Mouse (Mus musculus) gastrocnemius, adult 2 months (tissue): ENCODE results near the gene Grm1. TPM values are rescaled to one million over a fixed set of nuclear protein-coding genes. Genes with fewer than 3 reads are reported as not detected.

ENCODE experiments used
- DNase-seq: peaks from one replicate; pipeline ENCODE4 v3.0.0; 2022
- H3K27ac ChIP-seq: fragments of 200-600 bp; 2 replicates; pipeline ENCODE4 v1.8.1; 2022; ENCODE audit warnings: mild to moderate bottlenecking
- H3K4me3 ChIP-seq: fragments of 200-600 bp; 2 replicates; pipeline ENCODE4 v1.8.1; 2022; ENCODE audit warnings: mild to moderate bottlenecking, moderate library complexity
- CTCF ChIP-seq: fragments of 200-600 bp; IDR thresholded peaks from 2 replicates; pipeline ENCODE4 v1.8.1; 2022; ENCODE audit warnings: antibody characterized with exemption, mild to moderate bottlenecking, moderate library complexity
- intact Hi-C: fragments of 180-260 bp; cut with DNase I; formaldehyde crosslinking; loops from one replicate; pipeline ENCODE4 v1.15.1; 2025
- total RNA-seq, 2 experiments: library from RNA; stranded (reverse); gene quantifications; 2 replicates each; pipeline ENCODE4 v1.2.3; 2021

Gene Grm1
- total RNA-seq, 2 experiments from 2014 or later = 0.15 to 0.17 TPM

DNA sequence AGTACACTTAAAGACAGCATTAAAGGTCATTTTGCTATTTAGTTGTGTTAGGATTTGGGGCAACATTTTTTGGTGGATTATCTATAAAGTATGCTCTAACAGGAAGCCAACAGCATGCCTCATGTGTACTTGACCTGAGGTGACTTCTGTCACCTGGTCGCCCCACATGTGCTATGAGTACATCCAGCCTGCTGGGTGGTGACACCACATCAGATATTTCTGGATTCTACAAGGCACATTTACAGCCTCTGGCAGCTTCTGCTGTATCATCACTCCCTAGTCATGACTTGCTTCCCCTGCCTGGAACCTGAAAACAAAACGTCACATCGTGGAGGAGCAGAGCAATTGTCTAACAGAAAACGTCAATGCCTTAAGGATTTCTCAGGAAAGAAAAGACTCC, 292.2 kb downstream of the Grm1 start:
- intact Hi-C loops = no loop called here
- Histone ChIP-seq H3K27ac (no peak overlapping the region), H3K4me3 (no peak overlapping the region)
- no peak for TF ChIP-seq CTCF
- no peak for DNase-seq

- Histone ChIP-seq H3K27ac (no peak overlapping the region), H3K4me3 (no peak overlapping the region)
- no peak for TF ChIP-seq CTCF
- intact Hi-C loops = no loop called here
- no peak for DNase-seq
Observed at GRCm38 (mm10) chr10:10787906-10788416, 294.2 kb downstream of the Grm1 start.

DNA sequence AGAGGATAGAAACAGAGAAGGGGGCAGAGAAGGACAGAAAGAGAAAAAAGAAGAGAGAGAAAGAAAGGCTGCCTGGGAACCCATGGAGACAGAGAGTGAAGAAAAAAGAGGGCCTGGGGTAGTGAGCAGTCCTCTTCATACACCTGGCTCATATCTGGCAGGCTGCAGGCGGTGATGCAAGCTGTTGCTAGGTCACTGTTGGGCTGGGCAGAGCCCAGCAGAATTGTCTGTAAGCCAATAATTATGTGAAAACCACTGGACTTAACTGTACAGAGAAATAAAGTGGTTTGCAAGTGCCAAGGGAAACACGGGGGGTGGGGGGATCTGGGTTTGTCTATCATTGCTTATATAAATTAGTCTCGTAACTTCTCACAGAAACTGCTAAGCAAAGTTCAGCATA, 297.0 kb downstream of the Grm1 start:
- no peak overlapping the region for H3K27ac ChIP-seq
- H3K4me3 ChIP-seq = no peak overlapping the region
- intact Hi-C loops = no loop called here
- no peak for DNase-seq
- TF ChIP-seq CTCF = no peak

GRCm38 (mm10) chr10:10774827-10775226, 307.3 kb downstream of the Grm1 start:
- DNase-seq = no peak
- Histone ChIP-seq H3K27ac (no peak overlapping the region), H3K4me3 (no peak overlapping the region)
- no peak for TF ChIP-seq CTCF
- intact Hi-C loops = no loop called here

GRCm38 (mm10) chr10:10763015-10763414, 319.1 kb downstream of the Grm1 start:
- no peak for TF ChIP-seq CTCF
- H3K27ac ChIP-seq = no peak overlapping the region
- no peak overlapping the region for H3K4me3 ChIP-seq
- intact Hi-C loops = no loop called here
- no peak for DNase-seq

DNA sequence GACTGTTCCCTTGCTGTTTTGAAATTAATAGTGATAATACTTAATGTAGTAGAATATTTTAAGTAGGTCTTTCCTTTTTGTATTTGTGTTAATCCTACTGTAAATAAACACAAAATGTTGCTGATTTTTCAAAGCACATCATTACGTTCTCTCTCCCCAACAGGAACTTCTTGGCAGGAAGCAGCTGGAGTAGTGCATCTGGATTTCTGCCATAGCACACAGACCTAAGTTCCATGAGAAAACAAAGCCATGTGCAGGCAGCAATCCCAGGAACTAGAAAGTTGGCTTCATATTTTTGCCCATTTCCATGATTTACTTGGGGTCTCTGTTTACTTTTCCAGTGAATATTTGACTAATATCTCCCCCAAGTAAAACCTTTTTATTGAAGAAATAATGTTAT, 320.9 kb downstream of the Grm1 start:
- peak; percentile 15 for DNase-seq
- intact Hi-C loops = no loop called here
- Histone ChIP-seq H3K4me3 (no peak overlapping the region), H3K27ac (no peak overlapping the region)
- TF ChIP-seq CTCF = no peak

GRCm38 (mm10) chr10:10760801-10761200, 321.4 kb downstream of the Grm1 start:
- Histone ChIP-seq H3K4me3 (no peak overlapping the region), H3K27ac (no peak overlapping the region)
- DNase-seq = no peak
- TF ChIP-seq CTCF = no peak
- intact Hi-C loops = no loop called here

DNA sequence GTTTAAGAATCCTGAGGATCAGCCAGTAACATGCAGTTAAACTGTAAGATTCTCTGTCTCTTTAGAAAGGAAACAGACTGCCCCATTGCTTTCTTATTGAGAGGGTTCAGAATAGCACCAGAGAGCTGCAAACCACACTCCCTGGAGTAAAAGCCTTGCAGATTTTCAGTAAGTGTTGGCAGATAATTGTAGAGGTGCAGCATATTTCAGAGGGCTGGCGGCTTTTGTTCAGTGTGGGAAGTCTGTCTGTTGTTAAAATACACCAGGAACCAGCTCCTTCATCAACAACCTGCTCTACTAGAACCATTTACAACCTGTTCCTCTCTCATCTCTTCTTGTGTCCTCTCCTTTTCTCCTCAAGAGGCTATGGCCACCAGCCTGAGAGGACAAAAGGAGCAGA, 331.1 kb downstream of the Grm1 start:
- DNase-seq = no peak
- Histone ChIP-seq H3K4me3 (no peak overlapping the region), H3K27ac (no peak overlapping the region)
- TF ChIP-seq CTCF = no peak
- intact Hi-C loops = no loop called here

DNA sequence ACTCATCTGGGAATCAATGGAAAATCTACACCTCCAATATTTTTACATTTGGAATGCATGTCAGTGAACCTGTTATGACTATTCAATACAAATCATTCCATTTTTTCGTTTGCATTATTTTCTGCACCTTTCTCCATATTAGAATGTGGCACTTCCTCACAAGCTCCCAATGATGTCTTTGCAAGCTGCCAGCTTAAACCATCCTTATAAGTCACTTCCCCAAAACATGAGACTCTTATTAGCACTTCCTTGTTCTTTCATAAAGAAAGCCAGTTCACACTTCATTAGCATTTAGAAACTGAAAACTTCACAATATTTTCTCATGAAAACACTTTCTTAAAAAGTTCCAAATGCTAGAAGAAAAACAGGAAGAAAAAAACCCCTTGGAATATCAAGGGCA, 338.1 kb downstream of the Grm1 start:
- Histone ChIP-seq H3K4me3 (no peak overlapping the region), H3K27ac (no peak overlapping the region)
- no peak for DNase-seq
- no peak for TF ChIP-seq CTCF
- intact Hi-C loops = no loop called here

DNA sequence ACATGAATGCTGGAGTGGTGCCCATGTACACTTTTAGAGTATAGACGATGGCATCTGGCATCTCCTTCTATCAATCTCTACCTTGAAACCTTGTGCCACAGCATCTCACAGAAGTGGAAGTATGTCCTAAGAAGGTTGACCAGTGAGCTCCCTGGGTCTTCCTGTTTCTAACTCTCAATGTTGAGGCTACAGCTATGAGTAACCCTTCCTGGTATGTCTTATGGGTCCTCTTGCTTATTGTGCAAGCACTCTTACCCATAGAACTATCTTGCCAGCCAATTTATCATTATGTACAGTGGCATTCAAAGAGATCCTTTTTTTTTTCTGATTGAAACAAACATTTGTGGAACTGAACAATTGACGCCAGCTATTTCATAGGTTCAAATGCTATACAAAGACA, 340.0 kb downstream of the Grm1 start:
- no peak for DNase-seq
- intact Hi-C loops = no loop called here
- Histone ChIP-seq H3K27ac (no peak overlapping the region), H3K4me3 (no peak overlapping the region)
- TF ChIP-seq CTCF = no peak

- Histone ChIP-seq H3K27ac (no peak overlapping the region), H3K4me3 (no peak overlapping the region)
- TF ChIP-seq CTCF = no peak
- DNase-seq = no peak
- intact Hi-C loops = no loop called here
Observed at GRCm38 (mm10) chr10:10741314-10741713, 340.8 kb downstream of the Grm1 start.

GRCm38 (mm10) chr10:10740729-10741128, 341.4 kb downstream of the Grm1 start:
- intact Hi-C loops = no loop called here
- no peak for TF ChIP-seq CTCF
- Histone ChIP-seq H3K4me3 (no peak overlapping the region), H3K27ac (no peak overlapping the region)
- DNase-seq = no peak

DNA sequence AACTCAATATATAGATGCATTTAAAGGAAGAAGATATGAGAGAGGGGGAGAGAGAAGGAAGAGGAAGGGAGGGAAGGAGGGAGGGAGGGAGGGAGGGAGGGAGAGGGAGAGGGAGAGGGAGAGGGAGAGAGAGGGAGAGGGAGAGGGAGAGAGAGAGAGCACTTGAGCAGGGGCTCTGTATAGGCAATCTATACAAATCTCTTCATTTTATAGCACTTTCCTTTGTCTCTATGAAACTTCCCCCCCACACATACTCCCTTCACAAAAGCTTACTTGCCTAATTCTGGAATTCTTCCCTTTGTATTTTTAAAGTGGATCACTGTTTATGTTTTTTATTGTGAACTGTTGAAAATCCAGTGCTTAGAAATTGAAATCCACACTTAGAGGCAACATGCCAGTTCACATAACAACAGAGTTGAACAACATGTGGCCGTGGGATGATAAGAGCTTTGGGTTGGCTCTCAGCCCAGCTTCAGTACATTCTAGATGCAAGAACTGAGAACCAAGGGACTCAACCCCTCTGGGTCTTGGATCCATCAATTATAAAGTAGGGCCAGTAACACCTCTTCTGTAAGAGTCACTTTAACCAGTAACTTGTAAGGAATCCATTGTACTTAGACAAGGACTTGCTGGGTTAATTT, 345.0 kb downstream of the Grm1 start:
- no peak for TF ChIP-seq CTCF
- intact Hi-C loops = no loop called here
- Histone ChIP-seq H3K27ac (no peak overlapping the region), H3K4me3 (no peak overlapping the region)
- DNase-seq = no peak

DNA sequence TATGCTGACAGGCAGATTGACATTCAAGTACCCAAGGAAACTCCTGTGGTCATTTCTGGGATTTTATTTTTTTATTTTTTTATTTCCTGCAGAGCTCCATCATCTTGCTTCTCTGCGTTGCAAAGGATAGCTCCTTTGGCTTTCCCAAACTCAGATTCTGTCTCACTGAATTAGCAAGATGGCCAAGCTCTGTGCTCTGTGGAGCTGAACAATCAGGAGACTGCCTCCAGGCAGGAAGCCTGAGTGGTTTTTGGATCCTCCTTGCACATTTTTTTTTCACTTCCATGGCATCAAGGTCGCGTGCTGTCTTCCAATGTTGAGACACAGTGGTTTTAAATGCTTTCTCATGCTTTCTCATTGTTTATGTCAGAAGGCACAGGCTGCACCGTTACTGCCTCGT, 347.6 kb downstream of the Grm1 start:
- H3K27ac ChIP-seq = no peak overlapping the region
- intact Hi-C loops = no loop called here
- no peak for TF ChIP-seq CTCF
- DNase-seq = no peak
- no peak overlapping the region for H3K4me3 ChIP-seq
